Mouse (Mus musculus): ENCODE data around the gene Matn4. TPM values are rescaled to one million over a fixed set of nuclear protein-coding genes. Genes with fewer than 3 reads are reported as not detected.

The Matn4 gene
- 0.28 and 0.32 TPM in 2 replicates for polyA plus RNA-seq (2015; fragmentation: Nextera tagmentation; extraction: Ambion mirVana)

DNA sequence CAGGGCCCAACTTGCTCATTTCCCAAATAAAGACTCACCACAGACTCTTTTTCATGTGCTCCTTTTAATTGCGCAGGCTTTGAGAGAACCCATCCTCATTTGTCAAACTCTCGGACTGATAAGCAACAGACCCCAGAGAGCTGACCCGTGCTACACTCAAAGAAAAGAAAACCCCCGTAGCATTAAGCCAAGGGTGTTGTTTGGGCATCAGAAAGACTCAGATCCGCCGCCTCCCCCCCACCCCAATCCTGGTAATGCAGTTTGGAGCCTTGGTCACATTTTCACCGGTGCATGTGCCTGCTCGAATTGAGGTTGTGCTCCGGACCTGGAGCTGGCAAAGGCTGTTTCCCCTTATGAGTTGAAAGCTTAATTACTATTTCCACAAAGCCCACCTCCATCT, at the start of gene Matn4:
Gene Matn4, minus strand, starts transcription at position 101 of the 400 bp plus-strand sequence.
- no peak within 1 kb of the TSS for H3K9ac ChIP-seq
- H3K4me2 ChIP-seq: peak within 1 kb of the TSS; percentile 9
- no peak within 1 kb of the TSS for H3K27ac ChIP-seq (replicated peaks)
- H3K9me3 ChIP-seq (replicated peaks): no peaks in the 10 kb centered on the region
- 11% methylated on average over 9 of the region's 9 CpGs for WGBS (ENCODE audit: insufficient replicate concordance)
- no peak for ATAC-seq (ENCODE audit: insufficient read depth)
- no peak within 1 kb of the TSS for H3K4me3 ChIP-seq (replicated peaks)
- H3K27me3 ChIP-seq: peaks cover 99% of the 10 kb centered on the region
- no peaks in the 10 kb centered on the region for H3K4me1 ChIP-seq (replicated peaks)
- no peaks in the 10 kb centered on the region for H3K36me3 ChIP-seq (replicated peaks)

GRCm38 (mm10) chr2:164453887-164454500, 49.0 kb upstream of the Matn4 start:
- Histone ChIP-seq H3K4me3 (replicated peaks) (no peak overlapping the region), H3K27me3 (peaks cover 4% of the 10 kb centered on the region; the same call in 1 of the 2 replicates), H3K4me2 (no peak overlapping the region), H3K27ac (replicated peaks) (peak overlapping the region; percentile 49; the same call in 1 of the 2 replicates), H3K36me3 (replicated peaks) (no peaks in the 10 kb centered on the region), H3K4me1 (replicated peaks) (peaks cover 22% of the 10 kb centered on the region; the same call in 1 of the 2 replicates), H3K9ac (no peak overlapping the region), H3K9me3 (replicated peaks) (no peaks in the 10 kb centered on the region)
- 50% methylated on average over 7 of the region's 7 CpGs for WGBS (ENCODE audit: insufficient replicate concordance)
- ATAC-seq (ENCODE audit: insufficient read depth): no peak

GRCm38 (mm10) chr2:164453047-164453757, 48.2 kb upstream of the Matn4 start:
- ATAC-seq (ENCODE audit: insufficient read depth): no peak
- Histone ChIP-seq H3K4me3 (replicated peaks) (no peak overlapping the region), H3K27me3 (peaks cover 4% of the 10 kb centered on the region; the same call in 1 of the 2 replicates), H3K4me2 (no peak overlapping the region), H3K4me1 (replicated peaks) (peaks cover 22% of the 10 kb centered on the region; the same call in 1 of the 2 replicates), H3K27ac (replicated peaks) (no peak overlapping the region), H3K36me3 (replicated peaks) (no peaks in the 10 kb centered on the region), H3K9ac (no peak overlapping the region), H3K9me3 (replicated peaks) (no peaks in the 10 kb centered on the region)
- WGBS (ENCODE audit: insufficient replicate concordance): 58% methylated on average over 14 of the region's 14 CpGs

GRCm38 (mm10) chr2:164452000-164452676, 47.2 kb upstream of the Matn4 start:
- Histone ChIP-seq H3K4me3 (replicated peaks) (no peak overlapping the region), H3K27me3 (peaks cover 4% of the 10 kb centered on the region; the same call in 1 of the 2 replicates), H3K9ac (no peak overlapping the region), H3K9me3 (replicated peaks) (no peaks in the 10 kb centered on the region), H3K4me2 (no peak overlapping the region), H3K36me3 (replicated peaks) (no peaks in the 10 kb centered on the region), H3K27ac (replicated peaks) (no peak overlapping the region), H3K4me1 (replicated peaks) (peaks cover 22% of the 10 kb centered on the region; the same call in 1 of the 2 replicates)
- WGBS (ENCODE audit: insufficient replicate concordance): 50% methylated on average over 13 of the region's 13 CpGs
- no peak for ATAC-seq (ENCODE audit: insufficient read depth)

GRCm38 (mm10) chr2:164449341-164450042, 44.5 kb upstream of the Matn4 start:
- no peak overlapping the region for H3K27ac ChIP-seq (replicated peaks)
- H3K4me1 ChIP-seq (replicated peaks): 0 out of 2 replicates have a peak, but pooled peaks cover 5% of the 10 kb centered on the region
- no peak overlapping the region for H3K4me2 ChIP-seq
- WGBS (ENCODE audit: insufficient replicate concordance): 68% methylated on average over 14 of the region's 14 CpGs
- H3K27me3 ChIP-seq: peaks cover 10% of the 10 kb centered on the region
- H3K4me3 ChIP-seq (replicated peaks): no peak overlapping the region
- H3K9me3 ChIP-seq (replicated peaks): no peaks in the 10 kb centered on the region
- H3K9ac ChIP-seq: no peak overlapping the region
- no peak for ATAC-seq (ENCODE audit: insufficient read depth)
- H3K36me3 ChIP-seq (replicated peaks): no peaks in the 10 kb centered on the region

GRCm38 (mm10) chr2:164448921-164449320, 44.0 kb upstream of the Matn4 start:
- H3K4me1 ChIP-seq (replicated peaks): 0 out of 2 replicates have a peak, but pooled peaks cover under 1% of the 10 kb centered on the region
- H3K36me3 ChIP-seq (replicated peaks): no peaks in the 10 kb centered on the region
- WGBS (ENCODE audit: insufficient replicate concordance): 63% methylated on average over 5 of the region's 5 CpGs
- no peaks in the 10 kb centered on the region for H3K9me3 ChIP-seq (replicated peaks)
- ATAC-seq (ENCODE audit: insufficient read depth): no peak
- no peak overlapping the region for H3K9ac ChIP-seq
- no peak overlapping the region for H3K4me2 ChIP-seq
- no peak overlapping the region for H3K27ac ChIP-seq (replicated peaks)
- no peak overlapping the region for H3K4me3 ChIP-seq (replicated peaks)
- peaks cover 16% of the 10 kb centered on the region for H3K27me3 ChIP-seq

DNA sequence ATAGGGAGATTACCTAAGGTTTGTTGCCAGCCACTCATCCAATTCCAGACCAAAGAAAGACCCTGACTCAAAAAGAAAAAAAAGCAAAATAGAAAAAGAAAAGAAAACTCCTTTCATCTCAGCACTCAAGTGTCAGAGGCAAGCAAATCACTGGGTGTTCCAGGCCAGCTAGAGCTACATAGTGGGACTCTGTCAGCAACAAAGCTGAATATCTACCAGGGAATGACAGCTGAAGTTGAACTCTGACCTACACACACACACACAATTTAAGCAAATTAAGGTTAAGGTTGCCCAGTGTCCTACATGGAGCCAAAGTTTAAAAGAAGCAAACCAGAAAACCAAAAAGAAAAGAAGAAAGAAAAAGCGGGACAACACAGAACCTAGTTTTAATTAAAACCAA, 43.2 kb upstream of the Matn4 start:
- Histone ChIP-seq H3K36me3 (replicated peaks) (no peaks in the 10 kb centered on the region), H3K4me2 (no peak overlapping the region), H3K9me3 (replicated peaks) (no peaks in the 10 kb centered on the region), H3K4me3 (replicated peaks) (no peak overlapping the region), H3K9ac (no peak overlapping the region), H3K4me1 (replicated peaks) (no peaks in the 10 kb centered on the region), H3K27me3 (peaks cover 24% of the 10 kb centered on the region), H3K27ac (replicated peaks) (no peak overlapping the region)
- 63% methylated on average over 1 of the region's 1 CpGs for WGBS (ENCODE audit: insufficient replicate concordance)
- no peak for ATAC-seq (ENCODE audit: insufficient read depth)

DNA sequence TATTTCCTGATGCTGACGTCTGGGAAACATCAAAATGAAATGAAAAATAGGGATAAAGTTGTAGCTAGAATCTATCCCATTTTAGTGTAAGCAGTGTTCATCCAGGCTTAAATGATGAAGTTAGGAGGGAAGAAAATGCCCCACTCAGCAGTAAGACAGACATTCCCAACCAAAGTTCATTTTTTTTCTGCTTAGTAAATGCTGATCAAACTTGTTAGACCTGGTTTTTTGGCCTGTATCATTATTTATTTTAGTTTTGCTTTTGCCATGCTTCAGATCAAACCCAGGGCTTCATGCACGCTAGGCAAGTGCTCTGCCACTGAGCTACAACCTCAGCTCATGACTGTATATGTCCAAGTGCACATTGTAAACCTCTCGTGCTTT, 41.1 kb upstream of the Matn4 start:
- Histone ChIP-seq H3K27ac (replicated peaks) (no peak overlapping the region), H3K4me1 (replicated peaks) (no peaks in the 10 kb centered on the region), H3K36me3 (replicated peaks) (no peaks in the 10 kb centered on the region), H3K4me3 (replicated peaks) (no peak overlapping the region), H3K9ac (no peak overlapping the region), H3K27me3 (peaks cover 44% of the 10 kb centered on the region), H3K9me3 (replicated peaks) (no peaks in the 10 kb centered on the region), H3K4me2 (no peak overlapping the region)
- WGBS (ENCODE audit: insufficient replicate concordance): 44% methylated on average over 3 of the region's 3 CpGs
- ATAC-seq (ENCODE audit: insufficient read depth): no peak

GRCm38 (mm10) chr2:164445399-164446085, 40.6 kb upstream of the Matn4 start:
- no peak overlapping the region for H3K9ac ChIP-seq
- H3K4me1 ChIP-seq (replicated peaks): no peaks in the 10 kb centered on the region
- no peak overlapping the region for H3K4me3 ChIP-seq (replicated peaks)
- peaks cover 50% of the 10 kb centered on the region for H3K27me3 ChIP-seq
- no peaks in the 10 kb centered on the region for H3K36me3 ChIP-seq (replicated peaks)
- H3K9me3 ChIP-seq (replicated peaks): no peaks in the 10 kb centered on the region
- ATAC-seq (ENCODE audit: insufficient read depth): no peak
- H3K4me2 ChIP-seq: no peak overlapping the region
- H3K27ac ChIP-seq (replicated peaks): no peak overlapping the region
- 50% methylated on average over 3 of the region's 3 CpGs for WGBS (ENCODE audit: insufficient replicate concordance)

DNA sequence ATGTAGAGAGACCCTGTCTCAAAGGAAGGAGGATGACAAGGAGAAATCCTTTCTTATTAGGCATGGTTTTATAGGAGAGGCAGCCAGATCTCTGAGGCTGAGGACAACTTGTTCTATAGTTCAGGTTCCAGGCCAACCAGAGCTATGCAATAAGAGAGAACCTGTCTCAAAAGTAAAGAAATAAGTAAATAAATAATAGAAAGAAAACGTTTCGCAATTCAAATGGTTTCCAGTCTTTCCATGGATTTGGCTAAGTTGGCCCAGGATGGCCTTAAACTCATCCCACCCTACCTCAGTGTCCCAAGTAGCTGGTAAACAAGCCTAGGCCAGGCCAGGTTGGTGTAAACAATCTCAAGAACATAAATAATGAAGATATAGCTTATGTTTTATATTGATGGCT, 39.7 kb upstream of the Matn4 start:
- 45% methylated on average over 2 of the region's 2 CpGs for WGBS (ENCODE audit: insufficient replicate concordance)

More for the DNA sequence above, 39.7 kb upstream of the Matn4 start:
- Histone ChIP-seq H3K4me1 (replicated peaks) (peaks cover 5% of the 10 kb centered on the region), H3K27me3 (peaks cover 54% of the 10 kb centered on the region), H3K27ac (replicated peaks) (no peak overlapping the region; the same call in 1 of the 2 replicates), H3K9ac (no peak overlapping the region), H3K9me3 (replicated peaks) (no peaks in the 10 kb centered on the region), H3K4me3 (replicated peaks) (no peak overlapping the region), H3K4me2 (no peak overlapping the region), H3K36me3 (replicated peaks) (no peaks in the 10 kb centered on the region)
- no peak for ATAC-seq (ENCODE audit: insufficient read depth)
